Mouse (Mus musculus) gastrocnemius, adult 18-20 months (tissue): ENCODE measurements around the gene Cbfb. TPM values are rescaled to one million over a fixed set of nuclear protein-coding genes. Genes with fewer than 3 reads are reported as not detected.
A peak's percentile ranks its signal among the peaks of the same experiment; 100 is the strongest.
"Not testable (repeated sequence)": the region's sequence is repeated elsewhere in the genome, so short reads cannot be mapped to it uniquely, and the experiment has no call there.

Experiments
- DNase-seq: peaks from one replicate; pipeline ENCODE4 v3.0.0; 2021; ENCODE audit warnings: low spot score
- total RNA-seq, 2 experiments: library from RNA; stranded (reverse); gene quantifications; 2 replicates each; pipeline ENCODE4 v1.2.3; 2021

Gene Cbfb
- total RNA-seq, 2 experiments from 2014 or later = 80.3 to 88.8 TPM

DNA sequence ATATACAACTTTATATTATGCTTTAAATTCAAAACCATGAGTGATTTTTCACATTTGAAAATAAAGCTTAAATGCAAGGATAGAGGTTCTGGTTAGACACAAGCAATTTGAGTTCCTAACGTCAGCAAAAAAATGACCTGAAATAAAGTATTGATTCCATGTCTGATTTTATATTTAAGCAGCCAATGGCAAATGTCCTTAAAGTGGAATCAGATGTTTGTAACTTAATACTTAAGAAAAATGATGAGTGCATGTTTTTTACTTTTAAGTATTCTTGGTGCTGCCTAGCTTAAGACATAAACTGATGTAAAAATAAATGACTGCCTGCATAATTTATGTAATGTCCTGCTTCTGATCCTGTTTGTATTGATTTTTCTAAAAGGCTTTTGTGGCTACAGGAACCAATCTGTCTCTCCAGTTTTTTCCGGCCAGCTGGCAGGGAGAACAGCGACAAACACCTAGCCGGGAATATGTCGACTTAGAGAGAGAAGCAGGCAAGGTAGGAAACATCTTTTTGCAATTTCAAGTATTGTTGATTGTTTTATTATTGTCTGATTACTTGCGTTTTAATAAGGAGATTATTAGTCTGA is 7.8 kb downstream of the Cbfb start:
- no peak for DNase-seq

GRCm38 (mm10) chr8:105182201-105182600 is 11.7 kb downstream of the Cbfb start:
- DNase-seq = no peak

DNA sequence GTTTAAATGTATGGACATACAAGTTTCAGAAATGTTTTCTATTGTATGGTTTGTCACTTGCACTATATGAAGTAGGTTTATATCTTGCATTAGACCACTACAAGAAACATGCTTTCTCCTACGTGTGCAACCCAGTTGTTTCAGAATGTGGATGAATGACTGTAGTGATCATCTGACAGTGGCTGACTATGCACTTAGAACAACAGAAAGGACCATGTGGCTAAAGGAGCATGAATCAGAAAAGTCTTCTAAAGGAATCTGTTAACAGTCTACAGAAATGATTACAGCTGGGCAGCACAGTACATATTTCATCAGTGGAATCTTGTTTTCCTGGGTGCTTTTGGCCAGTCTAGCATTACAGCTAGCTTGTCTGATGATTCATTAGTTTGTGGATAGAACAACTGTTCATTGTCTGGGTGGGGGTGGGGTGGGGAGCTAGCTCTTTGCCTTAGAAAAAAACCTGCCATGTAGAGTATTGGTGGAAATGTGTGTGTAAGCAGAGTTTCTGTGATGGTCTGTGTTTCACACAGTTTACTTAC is 16.1 kb downstream of the Cbfb start:
- DNase-seq = no peak

DNA sequence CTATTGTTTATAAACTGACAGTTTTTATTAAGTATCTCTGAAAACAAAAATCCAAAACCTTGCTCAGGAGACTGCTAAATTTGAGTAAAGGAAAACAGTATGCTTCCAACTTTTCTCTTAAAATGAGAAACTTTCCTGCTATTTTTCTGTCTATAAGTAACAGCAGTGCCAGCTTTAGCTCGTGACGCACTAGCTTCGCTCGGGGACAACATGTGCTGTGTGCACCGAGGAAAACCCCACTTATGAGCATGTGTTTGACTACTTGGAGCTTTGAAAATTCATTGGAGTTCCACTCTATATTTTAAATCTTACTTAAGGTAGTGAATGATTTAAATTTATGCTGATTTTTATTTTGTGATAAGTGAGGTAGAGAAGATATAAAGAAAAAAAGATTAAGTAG is 21.7 kb downstream of the Cbfb start:
- DNase-seq = no peak

GRCm38 (mm10) chr8:105205748-105206147 is 35.3 kb downstream of the Cbfb start:
- no peak for DNase-seq

DNA sequence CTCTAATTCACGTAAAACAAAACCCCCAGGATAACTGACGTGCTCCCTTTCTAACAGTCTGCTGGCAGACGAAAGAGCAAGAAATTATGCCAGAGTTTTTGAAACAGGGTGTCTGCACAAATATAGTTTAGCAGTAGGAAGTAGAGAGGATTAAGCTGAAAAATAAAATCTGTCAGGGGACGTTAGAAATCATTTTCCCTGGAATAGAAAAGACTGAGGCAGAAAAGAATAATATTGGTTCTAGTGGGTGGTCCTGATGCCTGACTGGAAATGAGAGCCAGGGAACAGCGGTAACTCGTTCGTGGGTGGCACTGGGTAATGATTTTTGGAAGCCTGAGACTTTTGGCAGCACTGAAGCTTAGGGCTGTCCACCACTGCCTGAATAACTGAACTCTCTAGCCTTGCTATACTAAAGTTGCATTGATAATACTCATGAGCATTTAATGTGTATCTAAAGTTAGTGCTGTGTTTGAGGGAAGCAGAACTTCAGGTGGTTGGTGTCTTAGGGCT is 36.3 kb downstream of the Cbfb start:
- DNase-seq = no peak

- DNase-seq = no peak
Measured at GRCm38 (mm10) chr8:105207675-105208273, 37.3 kb downstream of the Cbfb start.

GRCm38 (mm10) chr8:105209153-105210110 is 39.0 kb downstream of the Cbfb start:
- no peak for DNase-seq

- no peak for DNase-seq
Measured at GRCm38 (mm10) chr8:105214104-105214503, 43.6 kb downstream of the Cbfb start.

GRCm38 (mm10) chr8:105217926-105218522 is 47.5 kb downstream of the Cbfb start:
- peak; percentile 56 for DNase-seq

DNA sequence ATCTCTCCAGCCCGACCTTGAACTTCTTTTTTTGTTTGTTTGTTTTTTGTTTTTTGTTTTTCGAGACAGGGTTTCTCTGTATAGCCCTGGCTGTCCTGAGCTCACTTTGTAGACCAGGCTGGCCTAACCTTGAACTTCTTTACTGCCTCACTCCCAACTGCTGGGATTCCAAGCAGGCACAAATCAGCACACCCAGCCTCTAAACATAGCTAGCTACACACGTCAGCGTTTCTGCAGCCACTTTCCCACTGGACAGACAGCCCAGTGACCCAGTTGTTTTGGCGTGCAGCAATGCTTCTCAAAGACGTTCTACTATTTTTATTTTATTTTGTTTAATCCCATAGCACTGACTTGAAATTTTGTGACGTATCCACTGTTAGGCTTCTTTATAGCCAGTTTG is 53.4 kb downstream of the Cbfb start:
- DNase-seq = peak; percentile 50

- DNase-seq = peak; percentile 96
Measured at GRCm38 (mm10) chr8:105224413-105225271, 54.2 kb downstream of the Cbfb start, which contains the start of gene D230025D16Rik. Gene D230025D16Rik, plus strand, starts transcription at chr8:105225145.

DNA sequence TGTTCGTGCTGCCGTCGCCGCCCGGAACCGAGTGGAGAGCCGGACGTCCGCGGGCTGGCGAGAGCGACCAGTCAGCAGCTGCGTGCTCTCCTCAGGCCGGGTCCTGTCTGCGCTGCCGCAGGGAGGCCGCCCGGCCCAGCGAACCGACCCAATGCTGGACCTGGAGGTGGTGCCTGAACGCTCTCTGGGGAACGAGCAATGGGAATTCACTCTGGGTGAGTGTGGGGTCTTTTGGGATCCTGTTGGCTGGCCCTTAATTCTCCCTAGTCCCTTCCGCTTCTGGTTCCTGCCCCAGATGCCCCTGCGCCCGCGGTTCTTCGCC is 54.8 kb downstream of the Cbfb start:
- DNase-seq = no peak

GRCm38 (mm10) chr8:105225917-105226316 is 55.4 kb downstream of the Cbfb start:
- no peak for DNase-seq

DNA sequence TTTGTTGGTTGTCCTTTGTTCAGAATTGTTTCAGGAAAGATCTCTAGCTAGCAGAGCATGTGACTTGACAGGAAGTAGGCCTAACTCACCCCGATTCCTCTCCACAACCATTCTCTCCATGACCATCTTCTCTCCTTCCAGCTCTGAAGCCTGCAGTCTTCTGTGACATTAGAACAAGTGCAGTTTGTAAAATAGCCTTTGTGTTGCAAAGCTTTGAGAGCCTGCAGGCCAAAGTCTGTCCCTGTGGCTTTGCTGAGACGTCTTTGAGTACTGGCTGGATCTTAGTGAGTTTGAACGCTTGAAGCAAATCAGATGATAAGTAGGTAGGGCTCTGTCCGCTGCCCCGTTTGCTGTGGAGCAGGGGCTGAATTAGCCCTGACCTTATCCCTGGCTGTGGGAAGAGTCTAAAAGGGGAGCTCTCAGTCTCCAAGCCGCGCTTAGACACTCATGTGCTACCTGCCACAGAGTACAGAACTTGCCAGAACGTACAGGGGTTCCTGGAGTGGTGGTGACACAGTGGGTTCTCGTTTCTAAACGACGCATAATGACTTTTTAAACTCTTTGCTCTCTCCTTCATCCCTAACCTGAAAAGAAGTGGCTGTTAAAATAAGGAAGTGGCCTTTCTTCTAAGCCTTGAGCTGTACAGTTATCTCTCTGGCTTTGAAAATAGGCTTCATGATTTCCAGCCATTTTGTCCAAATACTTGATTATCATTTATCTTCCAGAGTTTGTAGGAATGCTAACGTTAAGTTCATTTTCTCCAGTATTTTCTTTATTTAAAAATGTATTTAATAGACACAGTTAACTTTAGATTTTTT is 61.2 kb downstream of the Cbfb start:
- no peak for DNase-seq

- not testable (repeated sequence) for DNase-seq
Measured at GRCm38 (mm10) chr8:105232321-105232693, 61.8 kb downstream of the Cbfb start.

DNA sequence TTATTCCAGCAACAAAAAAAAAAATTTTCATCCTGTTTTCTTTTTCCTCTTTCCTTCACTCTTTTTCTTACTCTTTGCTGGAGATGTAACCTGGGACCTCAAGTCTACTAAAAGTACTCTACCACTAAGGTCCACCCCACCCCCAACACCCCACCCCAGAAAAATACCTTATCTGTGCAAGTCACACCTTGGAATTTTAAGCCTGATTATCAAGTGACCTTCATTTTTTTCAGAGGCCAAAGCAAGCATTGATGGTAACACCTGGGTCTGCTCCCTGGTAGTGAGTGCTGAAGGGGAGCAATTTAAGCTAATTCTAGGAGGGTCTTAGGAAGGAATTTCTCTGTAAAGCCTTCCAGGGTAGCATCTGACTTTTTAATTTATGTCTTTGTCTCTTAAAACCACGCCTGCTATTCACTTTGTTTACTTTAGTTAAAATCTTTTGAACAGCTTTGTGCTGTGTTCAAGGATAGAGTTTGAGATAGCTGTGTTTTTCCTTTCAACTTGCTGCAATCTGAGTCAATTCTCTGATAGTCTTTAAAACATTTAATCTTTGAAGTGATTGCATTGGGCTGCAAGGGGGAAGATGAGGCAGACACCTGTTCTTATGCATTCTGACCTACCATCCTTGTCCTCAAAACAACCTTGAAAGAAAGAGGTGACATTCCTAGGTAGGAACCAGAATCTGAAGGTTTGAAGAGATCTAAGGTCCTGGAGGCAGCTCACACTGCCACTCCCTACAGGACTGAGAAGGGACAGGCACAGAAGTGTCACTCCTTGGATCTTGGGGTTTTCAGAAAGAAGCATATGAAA is 62.9 kb downstream of the Cbfb start:
- no peak for DNase-seq

DNA sequence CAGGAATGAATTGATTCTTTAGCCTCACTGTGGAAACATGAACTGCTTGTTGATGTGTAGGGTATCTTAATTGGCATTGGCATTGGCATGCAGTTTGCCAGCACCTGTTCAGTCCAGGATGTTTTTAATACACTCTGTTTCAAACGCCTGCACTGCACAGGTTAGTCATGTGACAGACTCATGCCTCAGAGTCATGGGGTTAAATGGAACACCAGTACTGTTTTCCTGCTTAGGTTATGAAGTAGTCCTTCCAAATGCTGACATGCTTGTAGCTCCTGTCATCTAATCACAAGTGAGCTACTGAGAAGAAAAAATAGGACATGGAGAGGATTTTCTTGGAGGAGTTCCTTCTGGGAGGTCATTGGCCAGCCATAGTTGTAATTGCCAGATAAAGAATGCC is 64.7 kb downstream of the Cbfb start:
- DNase-seq = peak; percentile 67
